Mouse (Mus musculus) lung, postnatal 10 days (tissue): Measurements from ENCODE around the gene Ilf2.
A peak's percentile ranks its signal among the peaks of the same experiment; 100 is the strongest.

Experiments used
- DNase-seq: peaks from one replicate; pipeline ENCODE4 v3.0.0; 2021

The Ilf2 gene

GRCm38 (mm10) chr3:90475831-90476611 is at the start of gene Ilf2:
Gene Ilf2, plus strand, starts transcription at chr3:90476126.
- DNase-seq, result peak; percentile 97

- no peak for DNase-seq
Measured at GRCm38 (mm10) chr3:90427574-90427973, 48.4 kb upstream of the Ilf2 start.

- no peak for DNase-seq
Measured at GRCm38 (mm10) chr3:90428186-90428585, 47.7 kb upstream of the Ilf2 start.

- DNase-seq, result no peak
Measured at GRCm38 (mm10) chr3:90429576-90429975, 46.4 kb upstream of the Ilf2 start.

- DNase-seq, result no peak
Measured at GRCm38 (mm10) chr3:90432348-90432747, 43.6 kb upstream of the Ilf2 start.

GRCm38 (mm10) chr3:90432811-90433219 is 43.1 kb upstream of the Ilf2 start:
- DNase-seq, result no peak

- DNase-seq, result peak; percentile 100
Measured at GRCm38 (mm10) chr3:90433381-90434020, 42.4 kb upstream of the Ilf2 start, which contains the start of gene Ints3. Gene Ints3, minus strand, starts transcription at chr3:90433622.

- peak; percentile 62 for DNase-seq
Measured at GRCm38 (mm10) chr3:90434073-90434730, 41.7 kb upstream of the Ilf2 start.

- no peak for DNase-seq
Measured at GRCm38 (mm10) chr3:90437131-90437530, 38.8 kb upstream of the Ilf2 start.

- no peak for DNase-seq
Measured at GRCm38 (mm10) chr3:90440756-90441155, 35.2 kb upstream of the Ilf2 start.

GRCm38 (mm10) chr3:90443977-90444376 is 31.9 kb upstream of the Ilf2 start:
- no peak for DNase-seq

- DNase-seq, result peak; percentile 24
Measured at GRCm38 (mm10) chr3:90445417-90446200, 30.3 kb upstream of the Ilf2 start.

GRCm38 (mm10) chr3:90446389-90447122 is 29.4 kb upstream of the Ilf2 start:
- peak; percentile 97 for DNase-seq

- DNase-seq, result peak; percentile 57
Measured at GRCm38 (mm10) chr3:90447123-90447494, 28.8 kb upstream of the Ilf2 start.

GRCm38 (mm10) chr3:90448626-90449025 is 27.3 kb upstream of the Ilf2 start:
- DNase-seq, result peak; percentile 27

GRCm38 (mm10) chr3:90450874-90451273 is 25.1 kb upstream of the Ilf2 start:
- no peak for DNase-seq

- DNase-seq, result peak; percentile 23
Measured at GRCm38 (mm10) chr3:90451396-90452095, 24.4 kb upstream of the Ilf2 start.

GRCm38 (mm10) chr3:90454931-90455330 is 21.0 kb upstream of the Ilf2 start:
- DNase-seq, result no peak

- no peak for DNase-seq
Measured at GRCm38 (mm10) chr3:90459727-90460126, 16.2 kb upstream of the Ilf2 start.

GRCm38 (mm10) chr3:90460315-90460714 is 15.6 kb upstream of the Ilf2 start:
- no peak for DNase-seq

GRCm38 (mm10) chr3:90461935-90462334 is 14.0 kb upstream of the Ilf2 start:
- DNase-seq, result no peak

- DNase-seq, result no peak
Measured at GRCm38 (mm10) chr3:90462579-90462978, 13.3 kb upstream of the Ilf2 start.
